Mouse (Mus musculus): ENCODE results near the gene Arid1b. TPM values are rescaled to one million over a fixed set of nuclear protein-coding genes. Genes with fewer than 3 reads are reported as not detected.
A peak's percentile ranks its signal among the peaks of the same experiment; 100 is the strongest.

The Arid1b gene
- polyA plus RNA-seq, 1 experiment from 2014 or later = 22.3 TPM

DNA sequence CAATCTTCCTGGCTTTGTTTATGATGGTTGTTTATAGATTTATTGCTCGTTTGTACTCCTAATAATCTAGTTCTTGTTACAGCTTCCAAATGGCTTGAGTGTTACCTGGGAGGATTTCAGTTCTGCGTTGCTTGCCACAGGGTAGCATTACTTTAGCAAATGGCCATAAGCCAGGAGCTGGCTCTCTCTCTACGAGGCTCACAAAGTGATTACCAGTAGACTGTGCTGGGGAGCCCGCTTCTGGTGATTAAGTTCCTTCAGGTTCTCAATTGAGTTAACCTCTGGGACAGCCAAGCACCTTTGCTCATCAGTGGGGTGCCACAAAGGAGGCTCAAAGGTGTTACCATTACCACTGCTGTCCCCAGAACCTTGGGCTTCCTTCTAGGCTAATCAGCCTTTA is 227.4 kb downstream of the Arid1b start:
- Histone ChIP-seq H3K36me3 (no peaks in the 10 kb centered on the region), H3K9ac (no peak overlapping the region), H3K4me1 (peaks cover 59% of the 10 kb centered on the region), H3K27ac (peak overlapping the region; percentile 73), H3K4me3 (no peak overlapping the region), H3K4me2 (replicated peaks) (no peak overlapping the region), H3K9me3 (replicated peaks) (no peaks in the 10 kb centered on the region), H3K27me3 (no peaks in the 10 kb centered on the region)
- ATAC-seq (ENCODE audit: low FRiP score) = no peak
- WGBS = 58% methylated on average over 4 of the region's 4 CpGs

DNA sequence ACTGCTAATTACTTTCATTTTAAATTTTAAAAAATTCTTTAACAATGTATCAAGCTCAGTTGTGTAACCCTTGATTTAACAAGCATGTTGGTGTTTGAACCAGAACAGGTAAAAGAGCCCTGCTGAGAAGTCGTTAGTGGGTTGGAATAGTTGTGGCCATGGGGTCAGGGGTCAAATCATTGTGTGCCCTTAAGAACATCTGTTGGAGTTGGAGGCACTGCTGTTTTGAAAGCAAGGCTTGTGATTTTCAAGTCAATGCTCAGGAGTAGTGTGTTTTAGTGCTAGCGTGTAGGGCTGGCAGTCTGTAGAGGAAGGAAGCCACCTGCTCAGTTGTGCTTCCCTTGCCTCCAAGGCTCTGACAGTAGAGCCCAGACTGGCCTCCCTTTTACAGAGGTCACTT is 228.7 kb downstream of the Arid1b start:
- Histone ChIP-seq H3K9me3 (replicated peaks) (no peaks in the 10 kb centered on the region), H3K9ac (no peak overlapping the region), H3K4me3 (no peak overlapping the region), H3K27ac (no peak overlapping the region), H3K36me3 (no peaks in the 10 kb centered on the region), H3K4me2 (replicated peaks) (no peak overlapping the region), H3K27me3 (no peaks in the 10 kb centered on the region), H3K4me1 (peaks cover 57% of the 10 kb centered on the region)
- ATAC-seq (ENCODE audit: low FRiP score) = no peak
- WGBS = 14% methylated on average over 2 of the region's 2 CpGs

DNA sequence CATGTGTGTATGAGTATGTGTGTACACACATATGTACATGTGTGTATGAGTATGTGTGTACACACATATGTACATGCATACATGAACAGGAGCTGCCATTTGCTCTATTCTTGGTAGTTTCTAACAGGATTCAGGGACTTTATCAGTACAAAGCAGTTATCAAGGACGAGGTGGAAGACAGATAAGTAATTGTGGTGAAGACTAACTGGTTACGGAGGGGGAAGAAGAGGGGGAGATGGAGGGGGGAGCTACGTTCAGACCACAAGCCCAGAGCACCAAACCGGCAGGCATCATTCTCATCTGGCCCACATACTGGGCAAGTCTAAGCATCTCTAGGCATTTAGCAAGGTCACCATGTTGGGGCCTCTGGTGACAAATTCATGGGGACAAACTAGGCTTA is 230.8 kb downstream of the Arid1b start:
- Histone ChIP-seq H3K4me2 (replicated peaks) (no peak overlapping the region), H3K36me3 (no peaks in the 10 kb centered on the region), H3K9me3 (replicated peaks) (no peaks in the 10 kb centered on the region), H3K4me3 (no peak overlapping the region), H3K4me1 (peaks cover 57% of the 10 kb centered on the region), H3K27ac (no peak overlapping the region), H3K9ac (no peak overlapping the region), H3K27me3 (no peaks in the 10 kb centered on the region)
- 75% methylated on average over 4 of the region's 4 CpGs for WGBS
- ATAC-seq (ENCODE audit: low FRiP score) = no peak

DNA sequence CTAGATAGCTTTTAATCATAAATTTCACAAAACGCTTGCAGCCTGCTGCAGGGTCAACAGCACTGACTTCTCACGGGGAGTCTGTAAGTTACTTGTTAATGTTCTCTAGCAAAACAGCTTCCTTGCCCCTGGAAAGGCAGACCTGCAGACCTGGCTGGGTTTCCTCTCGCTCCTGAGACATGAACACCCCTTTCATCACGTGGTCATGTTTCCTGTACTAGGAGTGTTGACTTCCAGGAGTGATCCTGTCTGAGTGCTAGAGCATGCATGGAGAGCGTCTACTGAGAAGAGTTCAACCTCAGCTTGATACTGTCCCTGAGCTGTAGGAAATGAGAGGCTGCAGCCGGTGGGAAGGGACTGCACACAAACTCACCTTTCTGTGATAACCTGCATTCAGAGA is 233.0 kb downstream of the Arid1b start:
- H3K27me3 ChIP-seq = no peaks in the 10 kb centered on the region
- H3K9me3 ChIP-seq (replicated peaks) = no peaks in the 10 kb centered on the region
- no peak overlapping the region for H3K4me3 ChIP-seq
- peaks cover 44% of the 10 kb centered on the region for H3K4me1 ChIP-seq
- H3K9ac ChIP-seq = no peak overlapping the region
- no peak for ATAC-seq (ENCODE audit: low FRiP score)
- no peaks in the 10 kb centered on the region for H3K36me3 ChIP-seq
- peak overlapping the region; percentile 40; the same call in 1 of the 2 replicates for H3K27ac ChIP-seq
- no peak overlapping the region for H3K4me2 ChIP-seq (replicated peaks)
- whole genome bisulfite sequencing = 72% methylated on average over 6 of the region's 6 CpGs

DNA sequence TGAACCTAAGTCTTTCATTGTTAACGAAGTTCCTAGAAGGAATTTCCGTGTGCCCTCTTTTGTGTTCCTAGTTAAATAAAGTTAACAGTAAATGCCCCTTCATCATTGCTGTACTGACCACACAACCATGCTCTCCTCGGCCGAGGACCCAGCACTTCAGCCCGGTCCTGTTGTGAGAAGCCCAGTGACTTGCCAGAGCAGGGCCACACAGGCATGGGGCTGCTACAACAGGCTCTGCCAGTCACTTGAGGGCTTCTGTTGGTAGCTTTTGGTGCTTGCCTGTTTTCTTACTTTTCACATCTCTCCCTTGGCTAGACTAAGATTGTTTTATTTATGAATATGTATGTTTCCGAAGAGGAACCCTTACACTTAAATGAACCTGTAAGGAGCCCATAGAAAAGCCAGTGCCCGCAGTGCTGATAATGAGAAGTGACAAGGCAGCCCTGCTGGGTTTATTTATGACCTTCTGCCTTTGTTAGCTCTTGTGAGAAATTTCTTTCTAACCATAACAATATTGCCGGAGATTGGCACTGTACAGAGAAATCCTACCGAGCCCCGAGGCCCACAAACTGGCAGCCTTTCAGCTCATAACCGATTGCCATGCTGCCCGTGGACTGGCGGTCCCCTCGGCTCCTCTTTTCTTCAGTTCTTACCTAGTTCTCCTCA is 234.0 kb downstream of the Arid1b start:
- Histone ChIP-seq H3K4me3 (no peak overlapping the region), H3K9me3 (replicated peaks) (no peaks in the 10 kb centered on the region), H3K9ac (no peak overlapping the region), H3K4me2 (replicated peaks) (no peak overlapping the region), H3K4me1 (peaks cover 40% of the 10 kb centered on the region), H3K27me3 (no peaks in the 10 kb centered on the region), H3K27ac (peak overlapping the region; percentile 60), H3K36me3 (no peaks in the 10 kb centered on the region)
- WGBS = 62% methylated on average over 14 of the region's 14 CpGs
- no peak for ATAC-seq (ENCODE audit: low FRiP score)

DNA sequence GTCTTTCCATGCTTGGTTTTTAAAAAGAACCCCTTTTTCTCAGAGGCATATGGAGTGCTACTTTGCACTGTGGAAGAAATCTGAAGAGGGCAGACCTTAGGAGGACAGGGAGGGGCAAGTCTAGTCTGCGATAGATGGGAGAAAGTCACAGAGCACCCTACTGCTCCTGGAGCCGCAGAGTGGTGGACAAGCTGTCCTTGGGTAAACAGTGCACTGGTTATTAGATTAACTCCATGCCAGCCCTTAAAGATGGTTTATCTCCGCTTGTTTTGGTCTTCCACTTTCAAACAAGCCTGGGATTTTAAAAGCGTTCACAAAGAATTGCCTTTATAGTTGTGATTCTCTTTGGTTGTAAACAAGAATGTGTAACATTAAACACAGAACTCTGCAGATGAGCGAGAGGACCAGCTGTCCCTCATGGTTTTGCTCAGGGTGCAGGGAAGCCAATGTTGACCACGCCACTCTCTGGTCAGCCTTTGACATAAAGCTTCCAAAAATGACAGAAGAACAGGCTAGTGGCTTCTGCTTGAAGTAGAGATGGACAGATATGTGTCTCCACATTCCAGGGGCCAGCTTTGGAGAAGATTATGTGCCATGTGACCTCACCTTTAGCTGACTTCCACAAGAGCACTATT is 234.6 kb downstream of the Arid1b start:
- H3K27me3 ChIP-seq = no peaks in the 10 kb centered on the region
- ATAC-seq (ENCODE audit: low FRiP score) = no peak
- H3K27ac ChIP-seq = peak overlapping the region; percentile 60
- H3K9ac ChIP-seq = no peak overlapping the region
- no peak overlapping the region for H3K4me2 ChIP-seq (replicated peaks)
- H3K36me3 ChIP-seq = no peaks in the 10 kb centered on the region
- WGBS = 74% methylated on average over 6 of the region's 6 CpGs
- no peak overlapping the region for H3K4me3 ChIP-seq
- H3K9me3 ChIP-seq (replicated peaks) = no peaks in the 10 kb centered on the region
- H3K4me1 ChIP-seq = peaks cover 40% of the 10 kb centered on the region

DNA sequence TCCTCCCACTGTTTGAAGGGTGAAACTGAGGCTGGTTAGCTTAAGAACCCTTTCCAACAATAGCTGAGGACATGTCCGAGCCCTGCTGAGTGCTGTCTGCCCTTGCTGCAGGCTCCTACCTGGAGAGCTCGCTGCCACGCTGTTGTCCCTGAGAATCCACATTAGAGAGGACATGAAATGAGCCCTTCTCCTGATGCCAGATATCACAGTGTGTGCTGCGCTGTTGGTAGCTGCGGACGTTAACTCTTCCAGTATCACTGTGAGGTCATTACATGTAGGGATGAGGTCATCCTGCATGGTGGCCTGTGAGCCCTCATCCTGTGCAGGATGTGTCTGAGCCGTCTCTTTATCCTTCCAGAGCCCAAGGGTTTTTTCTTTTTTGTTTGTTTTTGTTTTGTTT is 235.9 kb downstream of the Arid1b start:
- 84% methylated on average over 7 of the region's 7 CpGs for WGBS
- no peak overlapping the region for H3K4me3 ChIP-seq
- no peaks in the 10 kb centered on the region for H3K9me3 ChIP-seq (replicated peaks)
- ATAC-seq (ENCODE audit: low FRiP score) = no peak
- H3K27ac ChIP-seq = no peak overlapping the region
- peaks cover 40% of the 10 kb centered on the region for H3K4me1 ChIP-seq
- no peak overlapping the region for H3K4me2 ChIP-seq (replicated peaks)
- no peaks in the 10 kb centered on the region for H3K27me3 ChIP-seq
- H3K9ac ChIP-seq = no peak overlapping the region
- H3K36me3 ChIP-seq = no peaks in the 10 kb centered on the region

DNA sequence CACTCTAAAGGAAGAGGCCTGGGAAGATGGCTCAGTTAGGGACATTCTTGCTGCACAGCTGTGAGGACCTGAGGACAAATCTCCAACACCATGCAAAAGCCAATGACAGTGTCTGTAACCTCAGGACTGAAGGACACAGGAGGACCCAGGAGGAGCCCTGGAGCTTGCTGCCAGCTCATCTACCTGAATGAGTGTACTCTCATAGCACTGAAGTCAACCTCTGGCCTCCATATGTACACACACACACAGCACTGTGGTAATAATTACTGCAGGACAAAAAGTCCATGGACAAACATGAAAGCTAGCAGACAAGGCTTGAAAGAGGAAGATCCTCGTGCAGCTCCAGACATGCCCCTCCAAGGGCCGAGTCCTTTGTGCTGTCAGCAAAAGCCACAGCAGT is 238.0 kb downstream of the Arid1b start:
- H3K9ac ChIP-seq = no peak overlapping the region
- 70% methylated on average over 2 of the region's 2 CpGs for WGBS
- no peak overlapping the region for H3K27ac ChIP-seq
- H3K36me3 ChIP-seq = no peaks in the 10 kb centered on the region
- ATAC-seq (ENCODE audit: low FRiP score) = no peak
- no peak overlapping the region for H3K4me3 ChIP-seq
- no peaks in the 10 kb centered on the region for H3K27me3 ChIP-seq
- H3K9me3 ChIP-seq (replicated peaks) = no peaks in the 10 kb centered on the region
- H3K4me1 ChIP-seq = peaks cover 45% of the 10 kb centered on the region
- H3K4me2 ChIP-seq (replicated peaks) = no peak overlapping the region

DNA sequence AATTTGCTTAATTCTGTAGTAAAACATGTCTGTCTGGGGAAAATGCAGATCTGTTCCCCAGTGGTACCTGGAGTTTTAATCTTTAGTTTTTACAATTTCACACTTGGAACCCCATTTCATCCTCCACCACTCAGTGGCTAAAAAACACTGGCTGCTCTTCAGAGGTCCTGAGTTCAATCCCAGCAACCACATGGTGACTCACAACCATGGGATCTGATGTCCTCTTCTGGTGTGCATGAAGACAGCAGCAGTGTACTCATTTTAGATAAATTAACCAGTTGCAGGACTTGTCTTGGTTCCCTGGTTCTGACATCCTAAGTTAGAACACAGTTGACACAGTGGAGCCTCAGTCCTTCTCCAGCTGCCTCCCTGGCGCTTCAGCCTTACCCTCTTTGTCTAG is 239.9 kb downstream of the Arid1b start:
- Histone ChIP-seq H3K4me3 (no peak overlapping the region), H3K4me1 (peaks cover 46% of the 10 kb centered on the region), H3K27me3 (no peaks in the 10 kb centered on the region), H3K9me3 (replicated peaks) (no peaks in the 10 kb centered on the region), H3K27ac (no peak overlapping the region), H3K9ac (no peak overlapping the region), H3K36me3 (no peaks in the 10 kb centered on the region), H3K4me2 (replicated peaks) (no peak overlapping the region)
- WGBS = 96% methylated on average over 1 of the region's 1 CpGs
- ATAC-seq (ENCODE audit: low FRiP score) = no peak

DNA sequence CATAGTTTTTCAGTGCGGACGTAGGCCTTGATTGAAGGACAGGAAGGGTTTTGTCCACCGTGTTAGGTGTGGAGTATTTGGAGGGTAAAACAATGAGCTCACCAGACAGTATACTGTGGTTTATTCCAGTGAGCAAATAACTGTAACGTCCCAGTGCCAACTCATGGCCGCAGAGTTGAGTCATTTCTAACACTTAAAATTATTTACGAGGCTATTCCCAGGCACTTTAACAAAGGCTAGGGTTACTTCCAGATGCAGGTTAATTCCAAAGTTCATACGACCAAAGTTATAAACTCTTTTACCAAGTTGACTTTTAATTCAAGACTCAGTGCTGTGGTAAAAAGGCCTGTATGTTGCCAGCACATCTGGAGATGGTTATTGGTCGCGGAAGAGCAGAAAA is 240.9 kb downstream of the Arid1b start:
- Histone ChIP-seq H3K27ac (no peak overlapping the region), H3K9ac (no peak overlapping the region), H3K27me3 (no peaks in the 10 kb centered on the region), H3K4me3 (no peak overlapping the region), H3K4me2 (replicated peaks) (no peak overlapping the region), H3K9me3 (replicated peaks) (no peaks in the 10 kb centered on the region), H3K36me3 (no peaks in the 10 kb centered on the region), H3K4me1 (peaks cover 41% of the 10 kb centered on the region)
- WGBS = 84% methylated on average over 9 of the region's 9 CpGs
- ATAC-seq (ENCODE audit: low FRiP score) = no peak

DNA sequence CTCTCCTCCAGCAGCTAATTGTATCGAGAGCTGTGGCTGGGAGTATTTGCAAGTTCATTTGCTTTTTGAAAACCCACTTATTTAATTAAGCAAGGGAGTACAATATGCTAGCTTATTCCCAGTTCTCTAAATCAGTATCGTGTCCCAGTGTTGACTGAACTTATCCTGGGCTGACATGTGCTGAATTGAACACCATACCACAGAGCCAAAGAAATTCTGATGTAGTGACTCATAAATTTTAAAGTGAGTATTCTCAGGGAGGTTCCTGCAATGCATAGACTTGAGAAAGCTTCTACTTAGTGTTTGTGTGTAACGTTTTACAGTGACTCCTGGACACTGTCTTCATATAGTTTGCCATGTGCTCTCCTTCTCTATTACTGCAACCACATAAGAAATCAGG is 243.6 kb downstream of the Arid1b start:
- Histone ChIP-seq H3K36me3 (no peaks in the 10 kb centered on the region; the same call in 1 of the 2 replicates), H3K4me1 (peaks cover 36% of the 10 kb centered on the region), H3K4me3 (no peak overlapping the region), H3K4me2 (replicated peaks) (no peak overlapping the region), H3K9me3 (replicated peaks) (no peaks in the 10 kb centered on the region), H3K27me3 (no peaks in the 10 kb centered on the region), H3K9ac (no peak overlapping the region), H3K27ac (no peak overlapping the region)
- WGBS = 76% methylated on average over 3 of the region's 3 CpGs
- ATAC-seq (ENCODE audit: low FRiP score) = no peak

DNA sequence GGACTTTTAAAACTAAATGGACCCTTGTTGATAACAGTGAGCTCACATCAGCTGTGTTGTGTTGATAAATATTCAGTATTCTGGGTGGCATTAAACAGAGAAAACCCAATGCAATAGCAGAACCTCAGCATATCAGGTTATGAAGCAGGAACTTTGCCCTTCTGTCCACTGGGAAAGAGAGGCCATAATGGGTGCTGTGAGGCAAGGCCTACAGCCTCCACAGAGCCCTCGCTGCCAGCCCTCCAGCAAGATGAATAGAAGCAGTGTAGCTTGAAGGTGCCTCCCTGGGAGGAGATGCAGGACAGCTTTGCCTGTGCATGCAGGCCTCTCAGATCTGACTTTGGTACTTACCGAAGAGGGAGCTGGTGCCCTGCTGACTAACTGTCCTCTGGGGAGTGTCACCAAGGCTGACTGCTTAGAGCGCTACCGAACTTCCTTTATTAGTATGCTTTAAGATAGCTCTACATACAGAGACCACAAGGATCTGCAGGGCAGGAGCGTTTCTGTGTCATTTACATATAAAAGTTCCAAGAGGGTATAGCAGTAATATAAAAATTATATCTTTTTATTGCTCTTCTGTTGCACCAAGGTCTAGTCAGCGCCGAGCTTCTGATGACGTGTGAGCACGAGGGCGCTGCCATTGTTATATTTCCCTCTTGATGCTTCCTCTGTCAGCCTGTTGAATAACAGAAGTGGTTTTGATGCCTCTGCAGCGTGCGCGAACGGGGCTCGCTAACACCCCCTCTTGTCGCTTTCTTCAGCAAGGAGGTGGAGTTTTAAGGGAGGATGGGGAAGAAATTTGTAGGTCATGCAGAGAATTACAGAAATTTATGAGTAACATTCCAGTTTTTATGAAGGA is 244.5 kb downstream of the Arid1b start:
- Histone ChIP-seq H3K27me3 (no peaks in the 10 kb centered on the region), H3K4me3 (no peak overlapping the region), H3K4me1 (peaks cover 36% of the 10 kb centered on the region), H3K9ac (no peak overlapping the region), H3K9me3 (replicated peaks) (no peaks in the 10 kb centered on the region), H3K4me2 (replicated peaks) (no peak overlapping the region), H3K27ac (no peak overlapping the region), H3K36me3 (no peaks in the 10 kb centered on the region; the same call in 1 of the 2 replicates)
- 58% methylated on average over 16 of the region's 16 CpGs for WGBS
- no peak for ATAC-seq (ENCODE audit: low FRiP score)

Data from hindbrain, embryonic 12.5 days (tissue).